Mouse (Mus musculus) kidney, embryonic 14.5 days (tissue): ENCODE results near the gene Sulf2. TPM values are rescaled to one million over a fixed set of nuclear protein-coding genes. Genes with fewer than 3 reads are reported as not detected.
"Not testable (repeated sequence)": the region's sequence is repeated elsewhere in the genome, so short reads cannot be mapped to it uniquely, and the experiment has no call there.

Source experiments
- ATAC-seq: fragments of 200-750 bp; cut with Nextera tagmentation; 2 replicates; pipeline ENCODE4 v1.8.0; 2017; ENCODE audit warnings: moderate number of reproducible peaks, mild to moderate bottlenecking, moderate TSS enrichment, moderate library complexity; ENCODE audit not compliant: low FRiP score, low TSS enrichment
- H3K27ac ChIP-seq: fragments of 300-500 bp; sonication (generic); 2 replicates; pipeline ENCODE4 v1.5.1; 2014; ENCODE audit warnings: low read depth, mild to moderate bottlenecking, low read length, moderate library complexity, mixed read lengths
- H3K27me3 ChIP-seq: fragments of 300-500 bp; sonication (generic); 2 replicates; pipeline ENCODE4 v1.6.1; 2014; ENCODE audit warnings: mild to moderate bottlenecking, low read length; ENCODE audit not compliant: control insufficient read depth, insufficient read depth
- H3K36me3 ChIP-seq: fragments of 300-500 bp; sonication (generic); 2 replicates; pipeline ENCODE4 v1.6.1; 2014; ENCODE audit warnings: low read length, mixed read lengths; ENCODE audit not compliant: control insufficient read depth, insufficient read depth
- H3K4me1 ChIP-seq: fragments of 300-500 bp; sonication (generic); 2 replicates; pipeline ENCODE4 v1.6.1; 2014; ENCODE audit warnings: low read length, mixed read lengths; ENCODE audit not compliant: control insufficient read depth, insufficient read depth
- H3K4me2 ChIP-seq: fragments of 300-500 bp; sonication (generic); replicated peaks from 2 replicates; pipeline ENCODE4 v1.6.1; 2014; ENCODE audit warnings: low read depth, mild to moderate bottlenecking, low read length
- H3K4me3 ChIP-seq: fragments of 300-500 bp; sonication (generic); 2 replicates; pipeline ENCODE4 v1.5.1; 2014; ENCODE audit warnings: mild to moderate bottlenecking, low read length
- H3K9ac ChIP-seq: fragments of 300-500 bp; sonication (generic); 2 replicates; pipeline ENCODE4 v1.6.1; 2014; ENCODE audit warnings: low read depth, mild to moderate bottlenecking, low read length, moderate library complexity
- H3K9me3 ChIP-seq: fragments of 300-500 bp; sonication (generic); 2 replicates; pipeline ENCODE4 v1.6.1; 2016; ENCODE audit warnings: low read length; ENCODE audit not compliant: control insufficient read depth
- WGBS: fragments of 180-500 bp; shearing (Covaris S2); extraction: QIAGEN DNeasy Blood & Tissue Kit; methylation state at CpG from one replicate; pipeline ENCODE4 v1.1.7; 2014; 5-methylcytosine and 5-hydroxymethylcytosine counted together
- polyA plus RNA-seq: library from polyadenylated mRNA; unstranded; fragments of >200 nt; fragmentation: Nextera tagmentation; extraction: Ambion mirVana; gene quantifications from 2 replicates; pipeline ENCODE4 v1.2.1, GENCODE M21; 2014

The Sulf2 gene
- polyA plus RNA-seq, 1 experiment from 2014 or later: 80.4 TPM

DNA sequence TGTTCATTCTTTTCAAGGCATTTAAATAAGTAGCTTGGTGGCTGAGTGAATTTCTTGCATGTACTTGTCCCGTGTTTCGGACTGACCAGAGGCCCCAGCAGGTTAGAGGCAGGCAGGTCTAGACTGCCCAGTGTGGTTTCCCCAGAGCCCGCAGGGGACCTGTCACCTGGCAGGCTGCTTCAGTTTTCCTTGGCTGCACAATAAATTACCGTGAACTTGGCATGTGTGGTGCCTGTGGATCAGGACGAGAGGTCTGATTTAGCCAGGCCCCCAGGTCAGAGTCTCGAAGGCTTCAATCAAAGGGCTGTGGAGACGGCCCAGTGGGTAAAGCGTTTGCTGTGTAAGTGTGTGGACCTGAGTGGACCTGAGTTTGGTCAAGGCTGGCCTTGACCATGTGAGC is 35.4 kb upstream of the Sulf2 start:
- Histone ChIP-seq H3K36me3 (no peaks in the 10 kb centered on the region), H3K27me3 (no peaks in the 10 kb centered on the region), H3K9me3 (no peaks in the 10 kb centered on the region; the same call in 1 of the 2 replicates), H3K4me3 (no peak overlapping the region), H3K4me1 (peaks cover 31% of the 10 kb centered on the region), H3K4me2 (no peak overlapping the region), H3K9ac (0 out of 2 replicates have a peak overlapping the region, but pooled peaks have one; percentile 12), H3K27ac (no peak overlapping the region)
- 24% methylated on average over 8 of the region's 8 CpGs for WGBS
- no peak for ATAC-seq

DNA sequence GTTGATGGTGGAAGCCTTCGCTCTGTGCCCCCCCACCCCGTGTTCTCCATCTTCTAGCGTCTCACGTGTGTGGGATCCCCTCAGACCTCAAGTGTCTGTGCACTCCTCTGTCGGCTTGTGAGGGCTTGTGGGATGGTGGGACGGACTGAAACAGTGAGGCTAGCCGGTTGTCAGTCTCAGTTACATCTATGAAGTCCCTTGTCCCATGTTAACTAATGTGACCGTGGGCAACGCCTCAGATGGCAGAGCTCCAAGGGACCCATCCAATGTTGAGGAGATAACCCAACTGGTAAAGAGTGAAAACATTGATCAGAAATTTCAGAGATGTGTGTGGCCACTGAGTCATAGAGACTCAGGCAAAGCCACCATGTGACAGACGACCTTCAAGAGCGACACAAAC is 33.7 kb upstream of the Sulf2 start:
- Histone ChIP-seq H3K27ac (no peak overlapping the region), H3K4me1 (peaks cover 31% of the 10 kb centered on the region)

DNA sequence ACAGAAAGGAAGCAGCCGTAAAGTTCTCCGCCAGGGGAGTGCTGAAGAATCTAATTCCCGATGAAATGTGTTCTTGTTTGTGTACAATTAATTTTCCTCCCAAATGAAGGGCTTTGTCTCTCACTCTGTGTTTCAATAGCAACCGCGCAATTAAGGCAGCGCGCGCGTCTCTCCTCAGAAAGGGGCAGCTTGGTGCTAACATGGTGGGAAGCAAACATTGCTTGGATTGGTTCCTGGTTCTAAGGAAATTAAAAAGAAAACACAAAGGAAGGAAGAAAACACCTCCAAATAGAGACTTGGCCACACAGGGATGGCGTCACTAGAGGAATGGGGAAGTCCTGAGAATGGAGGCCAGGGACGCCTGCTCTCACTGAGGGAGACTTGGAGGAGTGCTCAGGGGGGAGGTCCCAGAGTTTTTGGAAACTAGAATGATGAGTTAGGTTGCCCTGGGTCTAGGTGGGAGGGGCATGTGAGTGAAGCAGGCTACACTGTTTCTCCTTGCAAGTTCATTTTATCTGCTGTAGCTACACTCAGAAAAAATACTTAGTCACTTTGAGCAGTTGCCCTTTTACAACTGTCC is 32.5 kb upstream of the Sulf2 start:
- H3K4me1 ChIP-seq: peaks cover 31% of the 10 kb centered on the region
- not testable (repeated sequence) for H3K4me2 ChIP-seq, H3K27me3 ChIP-seq, H3K4me3 ChIP-seq, ATAC-seq, H3K36me3 ChIP-seq, H3K9ac ChIP-seq, H3K9me3 ChIP-seq
- 40% methylated on average over 8 of the region's 11 CpGs for WGBS
- peak overlapping the region; percentile 59; the same call in 1 of the 2 replicates for H3K27ac ChIP-seq

More for the DNA sequence above, 33.7 kb upstream of the Sulf2 start:
- ATAC-seq: no peak
- no peaks in the 10 kb centered on the region for H3K27me3 ChIP-seq
- no peak overlapping the region for H3K4me2 ChIP-seq
- 94% methylated on average over 11 of the region's 11 CpGs for WGBS
- H3K9ac ChIP-seq: no peak overlapping the region
- H3K4me3 ChIP-seq: no peak overlapping the region
- no peaks in the 10 kb centered on the region; the same call in 1 of the 2 replicates for H3K9me3 ChIP-seq
- H3K36me3 ChIP-seq: no peaks in the 10 kb centered on the region

DNA sequence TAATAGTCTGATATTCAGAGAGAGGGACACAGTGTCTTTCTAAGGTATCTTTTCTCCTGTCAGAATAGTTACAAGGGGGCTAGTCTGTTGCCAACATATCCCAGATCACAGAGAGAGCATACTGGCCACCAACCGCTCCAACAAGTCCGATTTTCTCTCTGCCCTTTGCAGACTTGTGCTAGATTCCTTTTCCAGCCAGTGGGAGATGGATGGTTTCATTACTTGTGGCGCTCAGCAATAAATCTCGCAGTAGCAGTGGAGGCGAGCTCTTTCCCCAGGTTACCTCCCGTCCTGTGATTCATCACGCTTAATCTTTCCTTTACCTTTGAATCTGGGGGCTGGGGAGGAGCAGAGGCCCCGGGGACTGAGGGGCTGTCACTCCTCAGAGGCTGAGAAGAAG is 31.9 kb upstream of the Sulf2 start:
- not testable (repeated sequence) for H3K4me3 ChIP-seq, H3K27me3 ChIP-seq, H3K36me3 ChIP-seq, H3K9ac ChIP-seq, H3K9me3 ChIP-seq, H3K4me2 ChIP-seq
- ATAC-seq: peak; percentile 56
- WGBS: under 1% methylated on average over 6 of the region's 8 CpGs
- Histone ChIP-seq H3K4me1 (peaks cover 31% of the 10 kb centered on the region), H3K27ac (peak overlapping the region; percentile 53)

- Histone ChIP-seq H3K4me1 (peaks cover 31% of the 10 kb centered on the region), H3K9me3 (no peaks in the 10 kb centered on the region), H3K27ac (peak overlapping the region; percentile 53), H3K27me3 (no peaks in the 10 kb centered on the region), H3K9ac (no peak overlapping the region), H3K4me2 (no peak overlapping the region), H3K36me3 (no peaks in the 10 kb centered on the region), H3K4me3 (no peak overlapping the region)
- WGBS: 58% methylated on average over 16 of the region's 16 CpGs
- no peak for ATAC-seq
Observed at GRCm38 (mm10) chr2:166186244-166186948, 30.9 kb upstream of the Sulf2 start.

DNA sequence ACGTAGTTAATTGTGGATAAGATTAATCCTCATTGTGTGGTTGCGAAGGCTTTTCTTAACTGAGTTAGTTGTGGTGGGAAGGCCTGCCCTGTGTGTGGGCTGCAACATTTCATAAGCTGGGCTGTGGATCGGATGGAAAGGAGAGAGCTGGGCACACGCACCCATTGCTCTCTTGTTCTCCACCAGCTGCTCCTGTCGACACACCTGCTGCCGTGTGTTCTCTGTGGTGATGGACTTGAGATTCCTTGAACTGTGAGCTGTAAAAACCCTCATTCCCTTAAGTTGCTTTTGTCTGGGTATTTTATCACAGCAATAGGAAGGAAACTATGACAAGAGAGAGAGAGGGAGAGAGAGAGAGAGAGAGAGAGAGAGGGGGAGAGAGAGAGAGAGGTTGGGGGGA is 30.3 kb upstream of the Sulf2 start:
- Histone ChIP-seq H3K27me3 (no peaks in the 10 kb centered on the region), H3K27ac (no peak overlapping the region), H3K4me3 (no peak overlapping the region), H3K4me2 (no peak overlapping the region), H3K9ac (no peak overlapping the region), H3K36me3 (no peaks in the 10 kb centered on the region), H3K9me3 (no peaks in the 10 kb centered on the region), H3K4me1 (peaks cover 29% of the 10 kb centered on the region)
- WGBS: 69% methylated on average over 6 of the region's 6 CpGs
- ATAC-seq: no peak

DNA sequence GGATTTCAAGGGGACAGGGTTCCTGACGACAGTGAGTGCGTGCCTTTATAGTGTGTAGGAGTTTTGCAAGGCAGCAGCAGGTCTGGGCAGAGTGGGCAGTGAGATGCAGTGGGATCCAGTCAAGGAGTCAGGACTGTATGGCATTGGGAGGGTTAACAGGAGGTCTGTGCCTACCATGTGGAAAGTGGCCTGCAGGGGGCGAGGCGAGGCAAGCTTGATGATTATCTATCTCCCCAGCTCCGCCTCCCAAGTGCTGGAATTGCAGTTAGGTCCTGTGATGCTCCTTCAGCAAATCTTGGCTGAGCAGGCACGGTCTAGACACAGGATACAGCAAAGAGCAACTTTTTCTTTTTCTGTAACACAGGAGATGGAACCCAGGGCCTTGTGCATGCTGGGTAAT is 29.0 kb upstream of the Sulf2 start:
- no peak overlapping the region for H3K4me2 ChIP-seq
- ATAC-seq: no peak
- H3K4me3 ChIP-seq: no peak overlapping the region
- no peak overlapping the region for H3K9ac ChIP-seq
- H3K36me3 ChIP-seq: no peaks in the 10 kb centered on the region
- WGBS: 62% methylated on average over 6 of the region's 6 CpGs
- H3K27ac ChIP-seq: no peak overlapping the region
- H3K27me3 ChIP-seq: no peaks in the 10 kb centered on the region
- H3K9me3 ChIP-seq: no peaks in the 10 kb centered on the region
- peaks cover 36% of the 10 kb centered on the region for H3K4me1 ChIP-seq

GRCm38 (mm10) chr2:166182009-166182685 is 26.7 kb upstream of the Sulf2 start:
- Histone ChIP-seq H3K27me3 (no peaks in the 10 kb centered on the region), H3K4me1 (peaks cover 34% of the 10 kb centered on the region), H3K4me2 (no peak overlapping the region), H3K27ac (no peak overlapping the region), H3K36me3 (no peaks in the 10 kb centered on the region), H3K9me3 (no peaks in the 10 kb centered on the region), H3K9ac (no peak overlapping the region), H3K4me3 (no peak overlapping the region)
- no peak for ATAC-seq
- 61% methylated on average over 15 of the region's 15 CpGs for WGBS
